Mouse (Mus musculus) intestine, postnatal 0 days (tissue): Measurements from ENCODE around the gene Chst11. TPM values are rescaled to one million over a fixed set of nuclear protein-coding genes. Genes with fewer than 3 reads are reported as not detected.
A peak's percentile ranks its signal among the peaks of the same experiment; 100 is the strongest.

ENCODE experiments used
- ATAC-seq: fragments of 200-750 bp; cut with Nextera tagmentation; 2 replicates; pipeline ENCODE4 v1.8.0; 2017; ENCODE audit warnings: mild to moderate bottlenecking, moderate TSS enrichment, moderate library complexity
- H3K27ac ChIP-seq: fragments of 300-500 bp; sonication (generic); 2 replicates; pipeline ENCODE4 v1.5.1; 2014; ENCODE audit warnings: mild to moderate bottlenecking, low read depth, low read length, moderate library complexity
- H3K27me3 ChIP-seq: fragments of 300-500 bp; sonication (generic); replicated peaks from 2 replicates; pipeline ENCODE4 v1.6.1; 2014; ENCODE audit warnings: low read length, mixed read lengths; ENCODE audit not compliant: control insufficient read depth, insufficient read depth
- H3K36me3 ChIP-seq: fragments of 300-500 bp; sonication (generic); 2 replicates; pipeline ENCODE4 v1.6.1; 2014; ENCODE audit warnings: mild to moderate bottlenecking, moderate library complexity; ENCODE audit not compliant: control insufficient read depth, insufficient read depth
- H3K4me1 ChIP-seq: fragments of 300-500 bp; sonication (generic); replicated peaks from 2 replicates; pipeline ENCODE4 v1.6.1; 2014; ENCODE audit warnings: antibody characterized with exemption, low read length, mixed read lengths; ENCODE audit not compliant: control insufficient read depth, insufficient read depth
- H3K4me2 ChIP-seq: fragments of 300-500 bp; sonication (generic); replicated peaks from 2 replicates; pipeline ENCODE4 v1.6.1; 2014; ENCODE audit warnings: low read depth, mild to moderate bottlenecking, moderate library complexity
- H3K4me3 ChIP-seq: fragments of 300-500 bp; sonication (generic); 2 replicates; pipeline ENCODE4 v1.5.1; 2014; ENCODE audit warnings: low read depth, low read length
- H3K9ac ChIP-seq: fragments of 300-500 bp; sonication (generic); 2 replicates; pipeline ENCODE4 v1.6.1; 2014; ENCODE audit warnings: mild to moderate bottlenecking, low read depth, low read length
- H3K9me3 ChIP-seq: fragments of 300-500 bp; sonication (generic); 2 replicates; pipeline ENCODE4 v1.6.1; 2016; ENCODE audit warnings: mixed run types; ENCODE audit not compliant: control insufficient read depth
- CTCF ChIP-seq: sonication (generic); IDR thresholded peaks from 2 replicates; pipeline ENCODE4 v1.5.1; 2016; ENCODE audit warnings: low read depth, mild to moderate bottlenecking, control low read depth, antibody characterized with exemption, moderate library complexity
- WGBS: fragments of 180-500 bp; shearing (Covaris S2); extraction: QIAGEN DNeasy Blood & Tissue Kit; methylation state at CpG from one replicate; pipeline ENCODE4 v1.1.7; 2014; 5-methylcytosine and 5-hydroxymethylcytosine counted together
- polyA plus RNA-seq: library from polyadenylated mRNA; unstranded; fragments of >200 nt; fragmentation: Nextera tagmentation; extraction: Ambion mirVana; gene quantifications from 2 replicates; pipeline ENCODE4 v1.2.1, GENCODE M21; 2015

The Chst11 gene
- polyA plus RNA-seq, 1 experiment from 2014 or later, result 0.50 TPM

- no peaks in the 10 kb centered on the region for H3K4me1 ChIP-seq
- no peaks in the 10 kb centered on the region for H3K9me3 ChIP-seq
- peak; percentile 56 for ATAC-seq
- H3K9ac ChIP-seq, result no peak overlapping the region
- H3K4me3 ChIP-seq, result no peak overlapping the region
- no peaks in the 10 kb centered on the region for H3K36me3 ChIP-seq
- no peak overlapping the region for H3K4me2 ChIP-seq
- no peak overlapping the region for H3K27ac ChIP-seq
- peak; percentile 66 for TF ChIP-seq CTCF
- WGBS, result 51% methylated on average over 7 of the region's 7 CpGs
- H3K27me3 ChIP-seq, result no peaks in the 10 kb centered on the region
These were observed 24.0 kb upstream of the Chst11 start for GRCm38 (mm10) chr10:82961302-82961701.

GRCm38 (mm10) chr10:82962018-82962417 is 23.3 kb upstream of the Chst11 start:
- Histone ChIP-seq H3K4me3 (no peak overlapping the region), H3K27me3 (no peaks in the 10 kb centered on the region), H3K9me3 (no peaks in the 10 kb centered on the region), H3K4me1 (no peaks in the 10 kb centered on the region), H3K27ac (no peak overlapping the region), H3K9ac (no peak overlapping the region), H3K36me3 (no peaks in the 10 kb centered on the region), H3K4me2 (no peak overlapping the region)
- ATAC-seq, result no peak
- TF ChIP-seq CTCF, result no peak
- WGBS, result 94% methylated on average over 4 of the region's 4 CpGs

GRCm38 (mm10) chr10:82962472-82963020 is 22.8 kb upstream of the Chst11 start:
- 80% methylated on average over 6 of the region's 6 CpGs for WGBS
- H3K36me3 ChIP-seq, result no peaks in the 10 kb centered on the region
- H3K4me1 ChIP-seq, result no peaks in the 10 kb centered on the region
- no peak overlapping the region for H3K4me2 ChIP-seq
- H3K27me3 ChIP-seq, result no peaks in the 10 kb centered on the region
- no peak overlapping the region for H3K4me3 ChIP-seq
- no peak overlapping the region for H3K9ac ChIP-seq
- no peak for ATAC-seq
- H3K9me3 ChIP-seq, result no peaks in the 10 kb centered on the region
- no peak overlapping the region for H3K27ac ChIP-seq
- TF ChIP-seq CTCF, result no peak

GRCm38 (mm10) chr10:82964491-82964890 is 20.8 kb upstream of the Chst11 start:
- Histone ChIP-seq H3K36me3 (no peaks in the 10 kb centered on the region), H3K4me2 (no peak overlapping the region), H3K4me3 (no peak overlapping the region), H3K4me1 (no peaks in the 10 kb centered on the region), H3K9me3 (no peaks in the 10 kb centered on the region), H3K27ac (no peak overlapping the region), H3K27me3 (no peaks in the 10 kb centered on the region), H3K9ac (no peak overlapping the region)
- 76% methylated on average over 7 of the region's 7 CpGs for WGBS
- ATAC-seq, result no peak
- no peak for TF ChIP-seq CTCF

GRCm38 (mm10) chr10:82966672-82967071 is 18.6 kb upstream of the Chst11 start:
- no peak for ATAC-seq
- Histone ChIP-seq H3K9ac (no peak overlapping the region), H3K4me3 (no peak overlapping the region), H3K4me1 (no peaks in the 10 kb centered on the region), H3K36me3 (no peaks in the 10 kb centered on the region), H3K27ac (no peak overlapping the region), H3K4me2 (no peak overlapping the region), H3K27me3 (no peaks in the 10 kb centered on the region), H3K9me3 (no peaks in the 10 kb centered on the region)
- WGBS, result 83% methylated on average over 7 of the region's 7 CpGs
- TF ChIP-seq CTCF, result no peak

GRCm38 (mm10) chr10:82969612-82970011 is 15.7 kb upstream of the Chst11 start:
- WGBS, result 77% methylated on average over 5 of the region's 5 CpGs
- H3K4me3 ChIP-seq, result no peak overlapping the region
- no peak for ATAC-seq
- H3K9ac ChIP-seq, result no peak overlapping the region
- no peak overlapping the region for H3K27ac ChIP-seq
- H3K27me3 ChIP-seq, result no peaks in the 10 kb centered on the region
- 0 out of 2 replicates have a peak, but pooled peaks cover under 1% of the 10 kb centered on the region for H3K4me1 ChIP-seq
- H3K4me2 ChIP-seq, result no peak overlapping the region
- TF ChIP-seq CTCF, result no peak
- no peaks in the 10 kb centered on the region for H3K36me3 ChIP-seq
- no peaks in the 10 kb centered on the region for H3K9me3 ChIP-seq

- Histone ChIP-seq H3K4me2 (peak overlapping the region; percentile 25), H3K36me3 (no peaks in the 10 kb centered on the region), H3K9me3 (no peaks in the 10 kb centered on the region), H3K4me3 (no peak overlapping the region), H3K27ac (no peak overlapping the region), H3K4me1 (0 out of 2 replicates have a peak, but pooled peaks cover 4% of the 10 kb centered on the region), H3K9ac (no peak overlapping the region), H3K27me3 (peaks cover 8% of the 10 kb centered on the region; the same call in 1 of the 2 replicates)
- ATAC-seq, result peak; percentile 69
- no peak for TF ChIP-seq CTCF
- WGBS, result 41% methylated on average over 11 of the region's 11 CpGs
These were observed 13.7 kb upstream of the Chst11 start for GRCm38 (mm10) chr10:82971549-82971948.
